Mouse (Mus musculus) lung, postnatal 25 days (tissue): Measurements from ENCODE around the gene Sema5a.
A peak's percentile ranks its signal among the peaks of the same experiment; 100 is the strongest.
"Not testable (repeated sequence)": the region's sequence is repeated elsewhere in the genome, so short reads cannot be mapped to it uniquely, and the experiment has no call there.

ENCODE experiments used
- DNase-seq: peaks from one replicate; pipeline ENCODE4 v3.0.0; 2022; ENCODE audit warnings: low spot score

Gene Sema5a

GRCm38 (mm10) chr15:32244344-32244955 lies at the start of gene Sema5a:
Gene Sema5a, plus strand, starts transcription at chr15:32244810.
- peak; percentile 67 for DNase-seq

GRCm38 (mm10) chr15:32198076-32198475 lies 46.5 kb upstream of the Sema5a start:
- no peak for DNase-seq

- no peak for DNase-seq
Measured at GRCm38 (mm10) chr15:32198561-32198960, 46.0 kb upstream of the Sema5a start.

- DNase-seq = no peak
Measured at GRCm38 (mm10) chr15:32203242-32203641, 41.4 kb upstream of the Sema5a start.

- DNase-seq = no peak
Measured at GRCm38 (mm10) chr15:32204908-32205307, 39.7 kb upstream of the Sema5a start.

GRCm38 (mm10) chr15:32214687-32215086 lies 29.9 kb upstream of the Sema5a start:
- not testable (repeated sequence) for DNase-seq

- no peak for DNase-seq
Measured at GRCm38 (mm10) chr15:32223028-32223427, 21.6 kb upstream of the Sema5a start.

- no peak for DNase-seq
Measured at GRCm38 (mm10) chr15:32225394-32225793, 19.2 kb upstream of the Sema5a start.

GRCm38 (mm10) chr15:32226381-32226780 lies 18.2 kb upstream of the Sema5a start:
- DNase-seq = no peak

- no peak for DNase-seq
Measured at GRCm38 (mm10) chr15:32226888-32227395, 17.7 kb upstream of the Sema5a start.

GRCm38 (mm10) chr15:32230066-32230465 lies 14.5 kb upstream of the Sema5a start:
- DNase-seq = no peak

GRCm38 (mm10) chr15:32232189-32232588 lies 12.4 kb upstream of the Sema5a start:
- DNase-seq = no peak

- DNase-seq = peak; percentile 53
Measured at GRCm38 (mm10) chr15:32232666-32233141, 11.9 kb upstream of the Sema5a start.

- DNase-seq = no peak
Measured at GRCm38 (mm10) chr15:32233451-32233850, 11.2 kb upstream of the Sema5a start.

GRCm38 (mm10) chr15:32239099-32239498 lies 5.5 kb upstream of the Sema5a start:
- DNase-seq = no peak

- DNase-seq = no peak
Measured at GRCm38 (mm10) chr15:32240159-32240558, 4.5 kb upstream of the Sema5a start.

GRCm38 (mm10) chr15:32241666-32242065 lies 2.9 kb upstream of the Sema5a start:
- no peak for DNase-seq

- peak; percentile 37 for DNase-seq
Measured at GRCm38 (mm10) chr15:32243096-32243785, 1.4 kb upstream of the Sema5a start.

GRCm38 (mm10) chr15:32243824-32244223 lies 786 bp upstream of the Sema5a start:
- no peak for DNase-seq

GRCm38 (mm10) chr15:32244956-32245836 lies 586 bp downstream of the Sema5a start:
- DNase-seq = no peak

- peak; percentile 78 for DNase-seq
Measured at GRCm38 (mm10) chr15:32245837-32246670, 1.4 kb downstream of the Sema5a start.
